Comparison of ENCODE assay signal across 24 mouse cellular contexts in genomic region chr5:125931502-125931901, GRCm38 (mm10).
DNase-seq lines count a peak whose midpoint lies in the region; ATAC-seq and TF ChIP-seq lines count a peak whose summit lies in the region.
"Had no signal": no experiment of that assay in that cellular context is flagged by ENCODE, and none has a peak within 500 bp of the region (broad histone marks: within the 10 kb centered on the region; RNA-seq: fewer than 3 reads in every experiment).

No protein-coding gene starts in this region.

- no peak overlapping the region for H3K4me3 ChIP-seq in forebrain, embryonic 14.5 days (ENCODE audit: low read depth, low read length)
- H3K4me3 ChIP-seq in forebrain, embryonic 13.5 days: no peak overlapping the region
- H3K4me3 ChIP-seq in left cerebral cortex, adult 2 months: no peak overlapping the region
- H3K4me3 ChIP-seq: heart, embryonic 10.5 days; hindbrain, embryonic 15.5 days; layer of hippocampus, adult 2 months; limb, embryonic 10.5 days; neural tube, embryonic 15.5 days had no signal

- no peaks in the 10 kb centered on the region for H3K36me3 ChIP-seq in forebrain, embryonic 14.5 days (ENCODE audit: control insufficient read depth, insufficient read depth, low read length)
- no peaks in the 10 kb centered on the region for H3K36me3 ChIP-seq in forebrain, embryonic 13.5 days (ENCODE audit: poor library complexity, severe bottlenecking)
- H3K36me3 ChIP-seq: heart, embryonic 10.5 days; hindbrain, embryonic 15.5 days; limb, embryonic 10.5 days; neural tube, embryonic 15.5 days had no signal

- peak; percentile 49 for DNase-seq in forebrain, embryonic 14.5 days (ENCODE audit: low spot score)
- peak; percentile 35 to 42 for DNase-seq in left cerebral cortex, adult 2 months (ENCODE audit: extremely low spot score in 1 of 2, low spot score in 2 of 2)
- DNase-seq in left cerebral cortex, adult 11 months (ENCODE audit: low spot score): no peak
- DNase-seq in left cerebral cortex, adult 9 months (ENCODE audit: low spot score in 2 of 2): peak; percentile 44 to 68
- DNase-seq in right cerebral cortex, postnatal 25 days: peak; percentile 34
- no peak for DNase-seq in adrenal gland, adult (ENCODE audit: inconsistent age in 2 of 2, low spot score in 1 of 2)
- DNase-seq in yolk sac, embryonic 10.5 days (ENCODE audit: low spot score): no peak
- DNase-seq: adrenal gland, adult 8-10 months; cerebellum, postnatal 10 days; embryo, embryonic 11 days; heart, postnatal 10 days; liver, postnatal 0 days; lung, postnatal 10 days; midbrain, embryonic 14.5 days; spleen, adult 18-20 months; thymus, postnatal 36 days had no signal

- H3K9ac ChIP-seq in forebrain, embryonic 14.5 days (ENCODE audit: low read length): no peak overlapping the region
- H3K9ac ChIP-seq in forebrain, embryonic 13.5 days: no peak overlapping the region
- H3K9ac ChIP-seq: hindbrain, embryonic 15.5 days; liver, postnatal 0 days; neural tube, embryonic 15.5 days had no signal

- no peaks in the 10 kb centered on the region for H3K9me3 ChIP-seq in forebrain, embryonic 14.5 days (replicated peaks; ENCODE audit: control insufficient read depth, low read length)
- no peaks in the 10 kb centered on the region for H3K9me3 ChIP-seq in forebrain, embryonic 13.5 days (replicated peaks)
- H3K9me3 ChIP-seq: heart, embryonic 10.5 days; hindbrain, embryonic 15.5 days; limb, embryonic 10.5 days; neural tube, embryonic 15.5 days had no signal

- intact Hi-C loops in left cerebral cortex, adult 2 months (cut with DNase I): loop anchor here (5.0 kb wide), 1 partner anchor 94 kb away; no protein-coding TSS in a partner anchor

- H3K4me2 ChIP-seq in forebrain, embryonic 14.5 days (ENCODE audit: low read length): no peak overlapping the region
- H3K4me2 ChIP-seq in forebrain, embryonic 13.5 days: no peak overlapping the region
- H3K4me2 ChIP-seq: hindbrain, embryonic 15.5 days; neural tube, embryonic 15.5 days had no signal

- no peaks in the 10 kb centered on the region for H3K27me3 ChIP-seq in forebrain, embryonic 14.5 days (replicated peaks; ENCODE audit: control insufficient read depth, insufficient read depth, low read length)
- H3K27me3 ChIP-seq in forebrain, embryonic 13.5 days: no peaks in the 10 kb centered on the region
- H3K27me3 ChIP-seq: hindbrain, embryonic 15.5 days; neural tube, embryonic 15.5 days had no signal

- TF ChIP-seq CTCF in left cerebral cortex, adult 2 months (IDR thresholded peaks at IDR 0.05): no peak

- no peaks in the 10 kb centered on the region for H3K4me1 ChIP-seq in forebrain, embryonic 14.5 days (ENCODE audit: control insufficient read depth, insufficient read depth, low read length)
- no peaks in the 10 kb centered on the region for H3K4me1 ChIP-seq in forebrain, embryonic 13.5 days
- H3K4me1 ChIP-seq: heart, embryonic 10.5 days; limb, embryonic 10.5 days; neural tube, embryonic 15.5 days had no signal

- H3K27ac ChIP-seq in forebrain, embryonic 14.5 days (ENCODE audit: low read depth, low read length): no peak overlapping the region
- H3K27ac ChIP-seq in forebrain, embryonic 13.5 days: no peak overlapping the region
- peak overlapping the region; percentile 58 for H3K27ac ChIP-seq in left cerebral cortex, adult 2 months
- H3K27ac ChIP-seq: heart, embryonic 10.5 days; hindbrain, embryonic 15.5 days; kidney, postnatal 0 days; layer of hippocampus, adult 2 months; limb, embryonic 10.5 days; neural tube, embryonic 15.5 days had no signal

- WGBS in forebrain, embryonic 14.5 days: 75% methylated on average over 4 of the region's 4 CpGs
- WGBS in forebrain, embryonic 13.5 days: 77% methylated on average over 4 of the region's 4 CpGs

- no peak for ATAC-seq in forebrain, embryonic 14.5 days
- no peak for ATAC-seq in forebrain, embryonic 13.5 days
- ATAC-seq: intestine, postnatal 0 days; liver, postnatal 0 days had no signal

Comparison
In these comparisons a context has a peak if more than half of its experiments do, and no peak if none do; other contexts are left out.
1. DNase-seq: peak in forebrain, embryonic 14.5 days (single experiment), left cerebral cortex, adult 2 months (2 of 2), left cerebral cortex, adult 9 months (2 of 2) and right cerebral cortex, postnatal 25 days (single experiment); none in left cerebral cortex, adult 11 months (single experiment), adrenal gland, adult (0 of 2) and yolk sac, embryonic 10.5 days (single experiment).